Mouse (Mus musculus): Measurements from ENCODE around the gene Aldh3a2.
"Not testable (repeated sequence)": the region's sequence is repeated elsewhere in the genome, so short reads cannot be mapped to it uniquely, and the experiment has no call there.

Aldh3a2 gene

DNA sequence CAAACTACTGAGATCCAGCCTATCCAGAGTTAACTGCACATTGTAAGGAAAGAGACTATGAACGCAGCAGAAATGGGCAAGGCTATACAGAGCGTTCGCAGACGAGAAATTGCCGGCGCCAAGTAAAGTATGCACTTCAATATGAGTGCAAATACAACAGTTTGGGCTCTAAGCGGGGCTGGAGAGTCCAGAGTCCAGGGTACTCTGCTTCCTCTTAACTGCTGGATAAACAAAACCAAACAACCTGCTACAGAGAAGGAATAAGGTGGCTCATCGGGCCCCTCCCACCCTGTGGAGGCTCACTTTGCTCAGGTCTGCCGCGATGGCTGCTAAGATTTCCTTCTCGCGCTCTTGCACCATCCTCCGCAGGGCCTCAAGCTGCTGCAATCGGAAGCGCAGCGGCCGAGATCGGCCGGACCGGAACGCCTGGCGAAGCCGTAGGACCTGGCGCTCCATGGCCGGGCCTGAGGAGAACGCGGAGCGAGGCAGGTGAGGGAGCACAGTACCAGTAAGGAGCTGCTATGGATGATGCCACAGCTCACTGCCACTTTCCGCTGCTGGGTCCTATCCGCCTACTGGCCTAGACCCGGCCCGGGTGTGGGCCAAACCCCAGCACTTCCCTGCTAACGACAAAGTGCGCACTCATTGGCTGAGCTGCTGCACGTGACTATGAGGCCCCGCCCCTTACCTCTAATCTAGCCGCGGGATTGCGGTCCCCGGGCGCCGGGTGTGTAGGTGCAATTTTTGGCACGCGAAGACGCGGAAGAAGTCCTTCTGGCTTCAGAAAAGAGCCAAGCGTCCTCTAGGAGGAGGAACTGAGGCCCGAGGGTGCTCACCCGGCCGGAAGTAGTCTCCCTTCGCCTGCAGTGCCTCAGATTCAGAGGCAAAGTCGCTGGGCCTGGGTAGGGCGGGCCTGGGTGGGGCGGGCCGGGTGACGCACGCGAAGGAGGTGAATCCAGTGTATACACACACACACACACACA, at the start of gene Aldh3a2:
Gene Aldh3a2 (minus strand): TSS at position 914 of the 983 bp plus-strand sequence.
- peak; percentile 95 to 98 for DNase-seq

DNA sequence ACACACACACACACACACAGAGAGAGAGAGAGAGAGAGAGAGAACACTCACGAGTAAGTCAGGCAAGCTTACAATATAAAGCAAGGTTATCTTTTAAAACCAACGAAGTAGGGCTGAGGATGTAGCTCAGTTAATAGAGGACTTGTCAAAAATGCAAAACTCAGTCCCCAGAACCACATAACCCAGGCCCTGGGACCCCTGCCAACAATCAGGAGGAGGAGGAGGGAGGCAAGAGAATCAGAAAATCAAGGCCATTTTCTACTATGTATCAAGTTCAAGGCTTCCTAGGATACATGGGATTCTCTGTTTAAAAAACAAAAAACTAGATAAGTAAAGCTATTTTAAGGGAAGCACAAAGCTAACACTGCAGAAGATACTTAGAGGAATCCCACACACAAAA, 49.6 kb upstream of the Aldh3a2 start:
- no peak for DNase-seq

DNA sequence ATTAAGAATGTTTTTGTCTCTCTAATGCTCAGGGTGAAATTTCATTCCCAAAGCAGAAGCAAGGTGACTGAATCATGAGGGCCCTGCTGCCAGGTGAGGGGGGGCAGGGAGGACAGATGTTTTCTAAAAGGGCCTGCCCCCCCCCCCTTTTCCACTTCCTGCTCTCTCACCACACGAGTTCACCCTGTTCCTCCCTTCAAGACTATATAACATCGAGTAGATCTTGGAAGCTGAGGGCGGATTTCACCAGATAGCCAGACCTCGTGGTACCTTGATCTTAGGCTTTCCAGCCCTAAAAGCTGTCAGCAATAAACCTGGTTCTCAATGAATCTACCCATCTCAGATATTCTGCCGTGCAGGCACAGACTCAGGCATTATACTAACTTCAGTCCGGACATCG, 43.1 kb upstream of the Aldh3a2 start:
- DNase-seq, result no peak

DNA sequence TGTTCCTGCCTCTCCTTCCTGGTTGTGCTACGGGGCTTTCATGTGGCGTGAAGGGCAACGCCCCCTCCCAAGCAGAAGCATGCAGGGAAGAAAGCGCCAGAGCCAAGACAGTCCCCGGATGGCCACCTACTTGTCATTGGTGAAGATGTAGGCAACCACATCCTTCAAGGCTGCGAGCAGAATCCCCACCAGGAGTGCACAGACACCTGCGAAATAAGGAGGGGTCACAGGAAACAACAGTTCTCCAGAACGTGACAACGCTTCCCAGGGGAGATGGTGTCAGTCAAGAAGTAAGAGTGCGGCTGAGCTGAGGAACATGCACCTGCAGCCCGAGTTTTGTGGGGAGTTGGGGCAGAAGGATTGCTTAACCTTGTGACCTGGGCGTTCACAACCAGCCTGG, 42.6 kb upstream of the Aldh3a2 start:
- DNase-seq, result no peak

DNA sequence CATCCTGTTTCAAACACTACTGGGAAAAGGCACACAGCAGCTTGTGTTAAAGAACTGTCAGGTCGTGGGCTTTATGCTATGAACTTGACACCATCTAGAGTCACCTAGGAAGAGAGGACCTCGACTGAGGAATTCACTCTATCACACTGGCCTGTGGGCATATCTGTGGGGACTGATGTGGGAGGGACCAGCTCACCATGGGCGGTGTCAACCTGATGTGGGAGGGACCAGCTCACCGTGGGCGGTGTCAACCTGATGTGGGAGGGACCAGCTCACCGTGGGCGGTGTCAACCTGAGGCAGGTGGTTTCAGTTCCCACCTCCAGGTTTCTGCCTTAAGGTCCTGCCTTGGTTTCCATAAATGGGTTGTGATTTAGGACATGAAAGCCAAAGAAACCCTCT, 40.5 kb upstream of the Aldh3a2 start:
- no peak for DNase-seq

DNA sequence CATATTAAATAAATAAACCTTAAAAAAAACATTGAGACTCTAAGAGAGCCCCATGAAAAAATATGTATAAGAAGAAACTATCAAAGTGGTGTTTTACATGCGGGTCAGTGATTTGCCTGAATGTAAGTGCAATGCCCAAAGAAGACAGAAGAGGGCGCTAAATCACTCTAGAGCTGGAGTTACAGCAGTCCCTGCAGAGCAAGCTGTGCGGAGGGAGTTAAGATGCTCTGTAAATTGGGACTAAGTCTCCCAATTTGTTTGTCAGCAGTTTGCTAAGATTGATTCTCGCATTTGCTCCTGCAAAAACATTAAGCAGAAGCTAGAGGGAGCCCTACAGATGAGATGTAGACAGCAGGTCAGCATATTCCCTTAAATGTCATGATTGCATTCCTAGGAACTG, 38.1 kb upstream of the Aldh3a2 start:
- DNase-seq, result peak; percentile 29 to 35

DNA sequence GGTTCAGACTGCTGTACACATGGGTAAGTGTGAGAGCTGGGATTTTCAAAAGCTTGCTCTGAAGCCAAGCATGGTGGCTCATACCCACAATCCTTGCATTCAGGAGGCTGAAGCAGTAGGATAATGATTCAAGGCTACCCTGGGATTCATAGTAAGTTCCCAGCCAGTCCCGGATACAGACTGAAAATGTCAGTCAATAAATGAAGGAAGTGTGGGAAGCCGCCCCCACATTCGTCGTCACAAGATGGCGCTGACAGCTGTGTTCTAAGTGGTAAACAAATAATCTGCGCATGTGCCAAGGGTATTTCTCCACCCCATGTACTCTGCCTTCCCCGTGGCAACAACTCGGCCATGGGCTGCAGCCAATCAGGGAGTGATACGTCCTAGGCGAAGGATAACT, 37.3 kb upstream of the Aldh3a2 start:
- not testable (repeated sequence) for DNase-seq

DNA sequence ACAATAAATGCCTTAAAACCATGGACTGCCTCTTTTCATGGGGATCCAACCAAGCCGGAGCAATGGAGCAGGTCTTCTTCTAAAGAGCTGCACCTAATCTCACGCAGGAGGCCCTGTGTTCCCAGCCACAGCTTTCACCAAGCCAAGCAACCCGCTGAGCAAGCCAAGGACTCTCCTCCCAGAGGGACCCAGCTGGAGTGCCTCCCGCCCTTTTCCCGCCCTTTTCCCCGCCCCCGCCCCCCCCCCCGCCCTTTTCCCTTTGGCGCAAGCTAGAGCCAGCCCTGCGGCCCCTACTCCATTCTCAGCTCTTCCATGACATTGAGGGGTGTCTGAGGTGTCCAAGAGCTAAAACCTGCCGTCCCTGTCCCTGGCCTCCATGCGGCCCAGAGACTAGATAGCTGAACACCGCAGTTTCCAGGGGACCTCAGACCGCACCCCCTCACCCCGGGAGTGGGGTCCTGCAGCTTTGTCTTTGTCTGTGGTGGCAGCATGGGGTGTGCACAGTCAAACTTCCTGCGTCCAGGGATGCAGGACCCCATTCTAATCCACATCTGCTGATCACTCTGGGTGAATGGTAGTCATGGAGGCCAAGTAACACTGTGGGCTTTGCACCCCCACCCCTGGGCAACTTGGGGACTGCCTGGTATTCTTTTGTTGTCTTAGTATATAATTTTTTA, 33.6 kb upstream of the Aldh3a2 start:
- no peak for DNase-seq

DNA sequence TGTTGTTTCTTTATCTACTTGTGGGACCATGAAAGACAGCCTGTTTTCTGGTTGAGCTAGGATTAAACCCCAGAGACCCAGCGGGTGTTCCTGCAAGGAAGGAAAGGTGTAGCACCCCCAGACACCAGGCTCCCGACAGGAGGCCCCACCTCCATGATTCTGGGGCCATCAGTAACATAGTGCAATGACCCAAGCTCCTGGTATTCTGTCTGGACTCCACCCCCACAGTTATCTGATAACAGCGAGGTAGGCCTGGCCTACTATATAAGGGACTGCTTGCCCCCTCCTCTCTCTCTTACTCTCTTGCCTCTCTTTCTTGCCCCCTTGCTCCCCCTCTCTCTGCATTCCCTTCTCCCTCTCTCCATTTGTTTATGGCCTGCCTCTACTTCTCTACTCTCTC, 32.9 kb upstream of the Aldh3a2 start:
- no peak for DNase-seq

DNA sequence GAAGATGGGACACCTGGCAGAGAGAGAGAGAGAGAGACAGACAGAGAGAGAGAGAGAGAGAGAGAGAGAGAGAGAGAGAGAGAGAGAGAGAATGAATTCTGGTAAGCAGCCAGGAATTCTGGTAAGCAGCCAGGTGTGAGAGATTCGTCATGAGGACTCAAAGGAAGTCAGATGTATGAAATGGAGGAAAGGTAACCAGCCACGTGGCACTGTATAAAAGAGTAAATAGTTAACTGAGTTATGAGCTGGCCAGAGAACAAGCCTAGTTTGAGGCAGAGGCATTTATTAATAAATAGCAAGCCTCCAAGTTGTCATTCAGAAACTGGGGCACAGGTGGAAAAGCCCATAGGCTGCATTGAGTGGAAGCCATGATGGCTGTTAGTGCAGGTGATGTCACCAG, 30.6 kb upstream of the Aldh3a2 start:
- no peak for DNase-seq

DNA sequence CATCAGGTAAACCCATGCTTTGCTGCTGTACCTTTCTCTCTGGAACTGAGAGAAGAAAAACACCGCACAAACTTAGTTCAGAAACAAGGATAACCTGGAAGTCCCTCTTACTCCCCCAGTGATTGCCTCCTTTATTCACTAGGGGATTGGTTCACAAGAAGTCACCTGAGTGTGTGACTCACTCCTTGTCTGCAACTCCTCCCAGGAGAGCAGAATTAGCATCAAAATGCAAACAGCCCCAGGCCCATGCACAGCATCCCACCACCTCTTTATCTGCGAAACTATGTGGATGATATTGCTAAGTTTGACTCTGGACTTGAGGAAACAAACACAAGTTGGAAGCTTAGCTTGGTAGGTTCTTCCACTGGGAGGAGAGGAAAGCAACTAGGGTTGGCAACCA, 30.1 kb upstream of the Aldh3a2 start:
- DNase-seq, result no peak

DNA sequence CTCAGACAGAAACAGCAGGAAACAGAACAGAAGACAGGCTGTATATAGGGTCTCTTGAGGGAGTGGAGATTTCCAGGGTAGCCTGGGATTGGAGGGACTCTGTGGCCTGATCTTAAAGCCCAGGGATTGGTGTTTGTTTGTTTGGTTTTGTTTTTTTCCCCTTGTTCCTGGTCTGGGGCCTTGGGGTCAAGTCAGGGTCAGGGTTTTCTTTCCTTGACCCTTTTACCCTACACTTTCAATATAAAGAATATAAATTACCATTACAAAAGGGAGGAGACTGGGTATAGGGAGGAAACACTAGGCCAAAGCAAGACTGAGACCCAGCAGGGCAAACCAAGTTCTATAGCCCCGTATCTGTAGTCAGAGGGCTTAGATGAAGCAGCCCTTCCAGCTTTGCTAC, 29.3 kb upstream of the Aldh3a2 start:
- DNase-seq, result no peak

DNA sequence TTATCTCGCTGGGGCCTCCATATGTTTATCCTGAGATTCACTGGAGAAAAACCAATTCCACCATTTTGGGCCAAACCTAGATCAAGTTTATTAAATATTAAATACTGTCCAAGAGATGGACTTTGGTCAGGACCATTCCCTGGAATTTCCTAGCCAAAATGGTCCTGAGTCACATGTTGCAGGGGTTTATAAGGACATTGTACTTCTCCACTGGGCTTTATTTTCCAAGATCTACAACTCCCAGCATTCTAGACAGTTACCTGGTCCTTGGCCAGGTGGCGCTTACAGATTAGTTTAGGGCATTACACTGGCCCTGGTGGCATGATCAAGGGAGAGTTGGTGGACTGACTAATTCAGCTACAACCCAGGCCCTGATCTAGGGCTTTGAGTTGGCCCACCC, 28.3 kb upstream of the Aldh3a2 start:
- no peak for DNase-seq

DNA sequence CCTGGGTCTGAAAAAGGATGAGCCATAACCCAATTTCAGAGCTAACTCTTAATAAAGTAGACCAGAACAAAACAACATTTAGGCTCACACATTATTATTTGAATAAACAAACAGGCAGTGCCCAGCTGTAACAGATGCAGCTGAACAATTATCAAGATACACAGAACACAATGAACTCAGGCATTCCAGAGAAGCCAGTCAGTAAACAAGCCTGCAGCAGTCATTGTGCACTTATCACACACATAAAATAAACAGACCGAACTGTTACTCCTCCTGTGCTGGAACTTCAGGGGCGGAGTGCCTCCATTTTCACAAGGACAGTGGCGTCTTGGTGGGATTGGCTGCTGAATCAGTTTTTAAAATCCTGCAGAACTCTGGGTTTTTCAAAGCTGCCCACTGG, 27.2 kb upstream of the Aldh3a2 start:
- no peak for DNase-seq

DNA sequence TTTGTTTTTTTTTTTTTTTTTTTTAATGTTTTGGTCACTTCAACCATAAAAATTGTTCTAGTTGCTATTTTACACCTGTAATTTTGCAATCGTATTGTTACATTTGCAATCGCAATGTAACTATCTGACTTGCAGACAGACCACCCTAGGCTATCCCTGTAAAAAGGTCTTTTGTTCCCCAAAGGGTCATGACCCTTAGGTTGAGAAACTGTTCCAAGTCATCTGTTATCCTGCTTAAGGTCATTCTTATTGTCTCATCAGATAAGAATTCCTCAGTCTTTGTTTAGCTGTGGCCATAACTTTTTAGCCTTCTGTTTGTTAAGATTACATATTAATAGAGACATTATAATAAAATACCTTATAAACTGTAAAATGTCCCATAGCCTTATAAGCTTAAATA, 26.0 kb upstream of the Aldh3a2 start:
- DNase-seq, result no peak

DNA sequence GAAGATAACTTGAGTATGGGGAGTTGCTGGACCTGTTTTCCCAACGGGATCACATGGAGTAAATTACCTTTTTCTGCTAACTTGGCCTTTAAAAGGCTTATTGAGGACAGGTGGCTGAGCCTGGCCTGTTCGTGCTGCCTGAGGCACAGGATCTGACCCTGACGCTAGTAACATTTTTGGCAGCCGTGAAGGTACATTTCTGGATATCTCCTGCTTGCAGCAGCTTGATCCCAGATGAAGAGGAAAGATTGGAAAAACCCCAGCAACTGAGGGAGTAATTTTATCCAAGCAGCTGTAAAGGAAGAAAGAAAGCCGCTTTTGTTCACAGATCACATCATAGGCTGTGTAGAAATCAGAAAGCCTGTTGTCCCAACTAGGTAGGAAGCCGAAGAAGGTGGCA, 17.1 kb upstream of the Aldh3a2 start:
- no peak for DNase-seq

DNA sequence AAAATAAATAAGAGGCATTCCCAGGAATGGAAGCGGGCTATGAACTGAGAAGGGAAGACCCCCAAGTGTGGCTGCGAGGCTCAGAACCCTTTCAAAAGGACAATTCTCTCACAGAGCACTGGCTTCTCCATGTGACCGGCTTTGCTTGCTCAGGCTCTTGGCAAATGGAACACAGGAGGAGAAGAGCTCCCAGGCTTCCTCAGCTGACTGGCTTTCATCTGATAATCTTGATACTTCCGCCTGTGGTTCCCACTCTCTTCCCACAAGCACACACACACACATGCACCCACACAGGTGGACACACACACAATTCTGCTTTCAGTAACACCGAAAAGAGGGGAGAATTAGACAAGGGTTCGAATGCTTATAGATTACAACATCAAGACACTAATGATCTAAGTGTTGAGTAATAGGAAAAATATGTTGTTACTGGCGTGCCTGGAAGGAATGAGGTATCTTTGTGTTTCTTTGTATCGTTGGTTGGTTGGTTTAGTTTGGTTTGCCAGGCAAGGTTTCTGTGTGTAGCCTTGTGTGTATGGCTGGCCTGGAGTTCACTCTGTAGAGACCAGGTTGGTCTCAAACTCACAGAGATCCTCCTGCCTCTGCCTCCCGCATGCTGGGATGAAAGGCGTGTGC, 16.3 kb upstream of the Aldh3a2 start:
- no peak for DNase-seq

DNA sequence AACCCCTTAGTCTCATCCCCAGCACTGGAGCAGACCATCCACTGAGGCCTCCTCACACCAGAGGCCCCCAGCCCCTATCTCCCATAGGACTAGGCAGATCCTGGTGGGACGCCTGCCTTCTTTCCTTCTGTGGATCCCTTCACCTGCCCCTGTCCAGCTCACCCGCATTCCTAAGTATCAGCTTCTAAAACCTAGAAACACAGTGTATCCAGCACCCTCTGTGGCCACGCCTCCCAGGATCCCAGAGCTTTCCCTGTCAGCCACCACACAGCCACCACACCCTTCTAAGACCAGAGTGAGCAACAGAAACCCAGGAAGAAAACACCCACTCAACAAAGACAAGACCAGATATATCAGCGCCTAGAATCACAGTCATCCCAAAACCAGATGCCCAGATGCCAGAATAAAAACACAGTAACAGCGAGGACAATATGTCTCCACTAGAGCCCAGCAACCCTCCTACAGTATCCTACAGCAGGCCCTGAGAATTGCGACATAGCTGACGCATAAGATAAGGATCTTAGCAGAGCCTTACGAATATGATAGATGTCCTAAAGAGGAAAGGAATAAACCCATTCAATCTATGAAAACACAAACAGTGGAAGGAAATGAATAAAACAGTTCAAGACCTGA, 11.3 kb upstream of the Aldh3a2 start:
- DNase-seq, result no peak

DNA sequence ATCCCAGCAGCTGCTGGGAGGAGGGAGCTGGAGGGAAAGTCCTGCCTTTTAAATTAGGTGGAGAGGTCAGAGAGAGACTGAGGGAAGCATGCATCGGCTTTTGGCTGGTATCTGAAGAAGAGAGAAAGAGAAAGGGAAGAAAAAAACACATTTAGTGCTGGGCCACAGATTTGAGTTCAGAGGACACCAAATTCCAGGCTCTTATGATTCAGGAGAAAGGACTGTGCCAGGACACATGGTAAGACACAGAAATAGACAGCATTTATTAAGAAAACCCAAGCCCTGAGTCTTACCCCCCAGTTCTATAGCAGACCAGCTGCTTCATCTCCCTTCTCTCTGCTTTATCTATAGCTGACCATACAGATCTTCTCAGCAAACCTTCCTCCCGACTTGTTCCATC, 10.7 kb upstream of the Aldh3a2 start:
- DNase-seq, result no peak

DNA sequence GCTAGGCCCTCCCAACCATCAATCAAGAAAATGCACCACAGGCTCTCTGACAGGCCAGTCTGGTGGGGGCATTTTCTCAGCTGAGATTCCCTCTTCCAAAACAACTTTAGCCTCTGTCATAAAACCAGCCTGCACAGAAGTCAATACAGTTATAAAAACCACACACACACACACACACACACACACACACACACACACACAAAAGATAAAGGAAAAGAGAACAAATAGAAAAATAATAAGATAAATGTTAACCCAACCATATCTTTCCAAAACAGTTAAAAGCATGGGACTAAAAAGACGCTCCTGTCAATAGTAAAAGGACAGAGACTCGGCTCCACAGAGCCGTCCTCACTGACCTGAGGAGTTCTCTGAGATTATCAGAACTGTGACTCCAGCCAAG, 9.2 kb upstream of the Aldh3a2 start:
- no peak for DNase-seq

DNA sequence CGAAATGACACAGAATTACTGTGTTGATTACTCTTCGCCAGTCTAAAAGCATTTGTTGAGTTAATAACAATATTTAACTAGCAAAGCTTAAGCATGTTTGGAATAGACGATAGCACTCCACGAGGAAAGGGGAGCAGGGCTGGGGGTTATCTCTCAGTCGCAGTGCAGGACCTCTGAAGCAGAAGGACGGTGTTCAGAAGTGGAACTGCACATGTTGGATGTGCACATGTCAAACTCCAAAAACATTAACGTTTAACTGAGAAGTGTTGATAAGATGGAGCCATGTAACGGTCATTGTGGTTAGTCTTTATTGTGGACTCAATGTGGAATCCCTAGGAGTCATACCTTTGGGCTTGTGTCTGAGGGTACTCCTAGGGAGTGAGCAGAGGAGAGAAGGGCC, 7.8 kb upstream of the Aldh3a2 start:
- DNase-seq, result no peak

DNA sequence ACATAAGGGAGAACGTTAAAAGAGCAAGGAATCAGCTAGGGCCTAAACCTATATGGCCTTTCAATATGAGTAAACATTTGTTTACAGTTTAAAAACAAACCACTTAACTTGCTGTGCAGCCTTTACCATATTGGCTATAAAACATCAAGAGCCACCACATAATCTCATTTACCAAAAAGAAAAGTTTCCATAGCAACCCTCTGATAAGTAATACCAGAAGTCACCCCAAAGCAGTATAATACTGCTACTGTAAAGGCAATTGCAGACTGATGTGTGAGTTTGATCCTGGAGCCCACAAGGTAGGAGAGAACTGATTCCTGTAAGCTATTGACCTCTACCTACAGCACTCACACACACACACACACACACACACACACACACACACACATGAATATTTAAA, 7.2 kb upstream of the Aldh3a2 start:
- DNase-seq, result no peak

DNA sequence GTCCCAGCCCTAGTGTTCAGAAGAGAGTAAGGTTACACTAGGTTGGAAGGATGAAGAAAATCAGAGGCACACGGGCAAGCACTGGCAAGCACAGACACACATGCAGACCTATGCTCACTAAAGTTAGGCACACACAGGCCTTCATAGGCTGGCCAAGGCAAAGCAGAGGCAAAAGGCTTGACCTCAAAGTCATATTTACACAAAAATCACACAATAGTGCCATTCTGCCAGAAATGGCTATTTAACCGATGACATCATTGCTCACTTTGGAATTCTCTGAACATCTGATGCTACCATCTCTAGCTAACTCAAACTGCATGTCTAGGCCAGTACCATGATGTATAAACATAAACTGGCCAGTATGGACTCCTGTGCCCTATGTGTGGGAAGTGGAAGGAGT, 6.7 kb upstream of the Aldh3a2 start:
- no peak for DNase-seq
